Mouse (Mus musculus): ENCODE data around the gene Vps16.
A peak's percentile ranks its signal among the peaks of the same experiment; 100 is the strongest.

The Vps16 gene

GRCm38 (mm10) chr2:130408194-130408593, 15.9 kb upstream of the Vps16 start:
- Histone ChIP-seq H3K27me3 (ENCODE audit: control insufficient read depth, insufficient read depth, low read length, poor library complexity, severe bottlenecking) (no peaks in the 10 kb centered on the region), H3K36me3 (ENCODE audit: control insufficient read depth, insufficient read depth, low read length, poor library complexity, severe bottlenecking) (no peaks in the 10 kb centered on the region)
- no peak for DNase-seq (ENCODE audit: low read depth, low spot score)

DNA sequence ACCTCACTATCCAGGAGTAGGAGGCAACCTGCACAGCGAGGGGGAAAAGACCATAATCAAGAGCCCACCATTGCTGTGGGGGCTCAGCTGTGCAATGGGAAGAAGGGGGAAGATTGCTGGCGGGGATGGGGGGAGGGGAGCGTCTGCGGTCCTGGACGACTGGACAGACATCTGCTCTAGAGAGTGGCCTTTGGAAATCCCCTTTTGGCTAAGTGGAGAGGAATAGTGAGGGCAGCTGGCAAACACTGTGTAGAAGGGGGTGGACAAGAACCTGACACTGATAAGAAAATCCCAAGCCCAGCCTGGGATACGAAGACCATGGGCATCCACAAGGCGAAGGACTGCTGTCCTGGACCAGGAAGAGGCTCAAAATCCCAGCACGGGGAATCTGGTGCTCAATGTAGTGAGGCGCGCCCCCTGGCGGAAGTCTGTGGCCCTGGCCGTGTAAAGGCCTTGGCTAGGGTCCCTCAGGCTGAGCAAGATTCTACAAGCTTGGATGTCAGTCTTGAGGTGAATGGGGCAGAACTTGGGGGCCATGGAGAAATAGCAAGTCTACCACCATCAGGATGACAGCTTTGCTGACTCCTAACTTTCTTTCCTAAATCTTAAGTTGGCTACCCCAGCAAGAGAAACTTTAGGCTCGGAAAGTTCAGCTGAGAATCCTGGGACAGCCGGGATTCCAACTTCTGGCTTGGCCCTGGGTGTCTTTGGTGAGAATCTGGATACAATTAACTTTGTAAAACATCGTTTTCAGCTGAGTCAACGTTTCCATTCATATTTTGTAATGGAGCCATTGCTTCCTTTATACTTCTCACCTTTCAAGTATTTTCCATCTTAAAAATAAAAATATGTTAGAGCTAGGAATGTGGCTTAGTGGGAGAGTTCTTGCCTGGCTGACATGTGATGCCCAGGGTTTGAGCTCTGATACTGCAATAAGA, 12.3 kb upstream of the Vps16 start:
- Histone ChIP-seq H3K36me3 (ENCODE audit: control insufficient read depth, insufficient read depth, low read length, poor library complexity, severe bottlenecking) (no peaks in the 10 kb centered on the region), H3K27me3 (ENCODE audit: control insufficient read depth, insufficient read depth, low read length, poor library complexity, severe bottlenecking) (no peaks in the 10 kb centered on the region)
- peak; percentile 73 for DNase-seq (ENCODE audit: low read depth, low spot score)

GRCm38 (mm10) chr2:130412775-130413174, 11.4 kb upstream of the Vps16 start:
- Histone ChIP-seq H3K27me3 (ENCODE audit: control insufficient read depth, insufficient read depth, low read length, poor library complexity, severe bottlenecking) (no peaks in the 10 kb centered on the region), H3K36me3 (ENCODE audit: control insufficient read depth, insufficient read depth, low read length, poor library complexity, severe bottlenecking) (no peaks in the 10 kb centered on the region)
- no peak for DNase-seq (ENCODE audit: low read depth, low spot score)

DNA sequence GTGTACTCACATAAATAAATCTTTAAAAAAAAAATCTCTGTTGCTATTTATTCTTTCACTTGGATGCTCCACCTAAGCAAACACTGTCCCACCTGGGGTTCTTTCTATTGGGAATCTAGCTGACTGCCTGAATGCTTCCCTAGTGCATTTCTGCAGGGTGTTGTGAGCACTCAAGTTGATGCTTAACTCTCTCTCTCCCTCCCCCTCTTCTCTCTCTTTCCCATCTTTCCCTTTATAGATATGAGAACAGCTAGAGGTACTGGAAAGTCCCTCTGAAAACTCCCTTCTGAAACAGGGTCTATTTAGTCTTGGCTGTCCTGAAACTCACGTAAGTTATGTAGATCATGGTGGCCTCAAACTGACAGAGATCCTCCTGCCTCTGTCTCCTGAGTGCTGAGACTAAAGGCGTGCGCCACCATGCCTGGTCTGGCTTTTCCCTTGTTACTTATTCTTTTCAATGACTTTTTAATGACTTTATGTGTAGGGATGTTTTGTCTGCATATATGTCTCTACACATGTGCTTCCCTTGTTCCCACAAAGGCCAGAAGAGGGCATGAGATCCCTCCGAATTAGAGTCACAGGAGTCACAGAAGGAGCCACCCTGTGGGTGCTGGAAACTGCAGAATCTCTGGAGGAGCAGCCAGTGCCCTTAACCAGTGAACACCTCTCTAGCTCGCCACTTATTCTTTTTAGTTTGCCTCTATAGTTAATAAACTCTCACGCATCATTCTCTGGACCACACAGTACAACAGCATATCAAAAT, 9.9 kb upstream of the Vps16 start:
- Histone ChIP-seq H3K27me3 (ENCODE audit: control insufficient read depth, insufficient read depth, low read length, poor library complexity, severe bottlenecking) (no peaks in the 10 kb centered on the region), H3K36me3 (ENCODE audit: control insufficient read depth, insufficient read depth, low read length, poor library complexity, severe bottlenecking) (peaks cover 2% of the 10 kb centered on the region; the same call in 1 of the 2 replicates)
- peak; percentile 35 for DNase-seq (ENCODE audit: low read depth, low spot score)

DNA sequence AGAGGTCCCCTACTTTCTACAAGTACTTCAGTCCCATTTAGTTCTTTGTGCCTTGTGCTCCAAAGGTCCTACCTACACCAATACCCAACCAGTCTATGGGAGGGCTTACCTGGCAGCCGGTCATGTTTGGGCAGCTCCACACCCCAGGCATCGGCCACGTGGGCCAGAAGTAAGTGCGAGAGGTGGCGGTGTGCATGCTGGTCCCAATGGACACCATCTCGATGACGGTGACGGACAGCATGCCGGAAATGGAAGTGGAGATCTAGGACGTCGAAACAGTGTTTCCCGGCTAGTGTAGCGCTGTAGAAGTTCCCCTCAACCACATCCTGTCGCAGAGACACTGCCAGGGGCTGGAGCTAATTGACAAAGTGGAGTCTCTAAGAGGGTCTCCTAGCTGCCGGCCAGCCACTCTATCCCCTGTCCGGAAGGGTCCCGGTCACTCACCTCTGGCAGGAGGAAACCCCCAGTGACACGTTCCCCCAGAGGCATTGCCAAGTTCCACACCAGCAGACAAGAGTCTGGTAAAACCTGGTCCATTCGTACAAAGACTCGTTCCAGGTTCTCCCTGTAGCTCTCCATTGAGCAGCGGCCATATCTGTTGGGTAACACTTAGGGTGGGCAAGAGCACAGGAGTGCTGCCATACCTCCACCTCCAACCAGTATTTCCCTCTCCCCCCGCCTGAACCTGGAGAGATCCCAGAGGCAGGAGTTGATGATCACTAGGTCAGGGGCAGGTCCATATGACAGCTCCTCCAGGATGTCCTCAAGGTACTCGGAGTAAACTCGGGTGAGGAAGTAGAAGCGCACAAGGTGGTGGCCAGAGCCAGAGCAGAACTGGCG, 2.1 kb upstream of the Vps16 start:
- Histone ChIP-seq H3K27me3 (ENCODE audit: control insufficient read depth, insufficient read depth, low read length, poor library complexity, severe bottlenecking) (no peaks in the 10 kb centered on the region), H3K36me3 (ENCODE audit: control insufficient read depth, insufficient read depth, low read length, poor library complexity, severe bottlenecking) (peaks cover 2% of the 10 kb centered on the region; the same call in 1 of the 2 replicates)
- no peak for DNase-seq (ENCODE audit: low read depth, low spot score)

DNA sequence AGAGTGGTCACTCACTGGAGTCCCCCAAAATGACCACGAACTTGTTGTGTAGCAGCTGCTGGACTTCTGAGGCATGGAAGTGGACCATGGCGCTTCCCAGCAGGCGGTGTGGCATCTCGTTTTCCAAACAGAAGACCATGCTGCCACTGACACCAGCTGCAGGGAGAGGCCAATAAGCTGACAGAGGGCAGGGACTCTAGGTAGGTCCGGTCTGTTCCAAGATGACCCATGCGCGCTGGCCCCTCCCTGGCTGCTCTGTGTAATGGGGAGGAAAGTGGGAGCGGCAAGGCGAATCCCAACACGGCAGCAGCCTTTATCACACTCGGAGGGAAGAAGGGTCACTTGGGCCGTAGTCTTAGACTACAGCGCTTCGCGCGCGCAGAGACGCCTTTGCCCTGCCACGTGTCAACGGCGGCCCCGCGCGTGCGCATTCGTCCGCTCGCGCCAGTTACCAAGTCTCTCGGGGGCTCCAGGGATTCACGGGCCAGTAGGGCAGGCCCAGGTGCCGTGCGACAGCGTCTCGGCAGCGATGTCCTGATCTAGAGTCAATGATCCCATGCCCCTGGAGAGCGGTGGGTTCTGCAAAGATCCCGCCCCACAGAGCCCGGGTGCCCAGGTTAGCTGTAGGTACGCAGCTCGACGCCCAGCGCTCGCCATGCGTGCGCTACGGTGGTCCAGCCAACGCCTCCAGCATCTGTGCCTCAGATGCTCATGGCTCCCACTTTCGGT, 578 bp upstream of the Vps16 start:
- peak; percentile 82 for DNase-seq (ENCODE audit: low read depth, low spot score)
- Histone ChIP-seq H3K27me3 (ENCODE audit: control insufficient read depth, insufficient read depth, low read length, poor library complexity, severe bottlenecking) (no peaks in the 10 kb centered on the region), H3K36me3 (ENCODE audit: control insufficient read depth, insufficient read depth, low read length, poor library complexity, severe bottlenecking) (peaks cover 2% of the 10 kb centered on the region; the same call in 1 of the 2 replicates)

- no peaks in the 10 kb centered on the region for H3K36me3 ChIP-seq (ENCODE audit: control insufficient read depth, insufficient read depth, low read length, poor library complexity, severe bottlenecking)
- peak; percentile 27 for DNase-seq (ENCODE audit: low read depth, low spot score)
- no peaks in the 10 kb centered on the region for H3K27me3 ChIP-seq (ENCODE audit: control insufficient read depth, insufficient read depth, low read length, poor library complexity, severe bottlenecking)
Measured at GRCm38 (mm10) chr2:130425112-130425511, 973 bp downstream of the Vps16 start.

GRCm38 (mm10) chr2:130429851-130430250, 5.7 kb downstream of the Vps16 start:
- no peaks in the 10 kb centered on the region for H3K27me3 ChIP-seq (ENCODE audit: control insufficient read depth, insufficient read depth, low read length, poor library complexity, severe bottlenecking)
- H3K36me3 ChIP-seq (ENCODE audit: control insufficient read depth, insufficient read depth, low read length, poor library complexity, severe bottlenecking), result no peaks in the 10 kb centered on the region; the same call in 1 of the 2 replicates
- no peak for DNase-seq (ENCODE audit: low read depth, low spot score)

- peak; percentile 39 for DNase-seq (ENCODE audit: low read depth, low spot score)
- Histone ChIP-seq H3K27me3 (ENCODE audit: control insufficient read depth, insufficient read depth, low read length, poor library complexity, severe bottlenecking) (no peaks in the 10 kb centered on the region), H3K36me3 (ENCODE audit: control insufficient read depth, insufficient read depth, low read length, poor library complexity, severe bottlenecking) (no peaks in the 10 kb centered on the region; the same call in 1 of the 2 replicates)
Measured at GRCm38 (mm10) chr2:130430484-130430883, 6.3 kb downstream of the Vps16 start.

GRCm38 (mm10) chr2:130432157-130432556, 8.0 kb downstream of the Vps16 start:
- no peak for DNase-seq (ENCODE audit: low read depth, low spot score)
- Histone ChIP-seq H3K27me3 (ENCODE audit: control insufficient read depth, insufficient read depth, low read length, poor library complexity, severe bottlenecking) (no peaks in the 10 kb centered on the region), H3K36me3 (ENCODE audit: control insufficient read depth, insufficient read depth, low read length, poor library complexity, severe bottlenecking) (no peaks in the 10 kb centered on the region; the same call in 1 of the 2 replicates)

DNA sequence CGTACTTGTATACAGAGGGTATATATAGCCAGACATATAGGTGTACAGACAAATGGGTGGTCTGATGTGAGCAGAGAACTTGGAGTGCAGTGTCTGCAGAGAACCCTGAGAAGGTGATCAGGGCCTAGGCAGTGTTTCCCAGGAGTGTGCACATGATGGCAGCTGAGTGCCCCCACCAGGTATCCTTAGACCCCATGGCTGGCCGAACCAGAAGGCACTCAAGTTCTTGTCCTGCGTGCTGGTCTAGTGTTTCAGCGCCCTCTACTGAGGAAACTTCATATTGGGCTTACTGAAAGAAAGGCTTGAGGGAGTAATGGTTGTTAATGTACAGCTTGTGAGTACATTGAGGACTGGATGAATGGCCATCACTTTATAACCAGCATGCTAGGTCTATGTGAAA, 9.0 kb downstream of the Vps16 start:
- DNase-seq (ENCODE audit: low read depth, low spot score), result peak; percentile 80
- peaks cover 2% of the 10 kb centered on the region; the same call in 1 of the 2 replicates for H3K36me3 ChIP-seq (ENCODE audit: control insufficient read depth, insufficient read depth, low read length, poor library complexity, severe bottlenecking)

GRCm38 (mm10) chr2:130436769-130437168, 12.6 kb downstream of the Vps16 start:
- Histone ChIP-seq H3K36me3 (ENCODE audit: control insufficient read depth, insufficient read depth, low read length, poor library complexity, severe bottlenecking) (peaks cover 9% of the 10 kb centered on the region), H3K27me3 (ENCODE audit: control insufficient read depth, insufficient read depth, low read length, poor library complexity, severe bottlenecking) (no peaks in the 10 kb centered on the region)
- DNase-seq (ENCODE audit: low read depth, low spot score), result no peak

More for the DNA sequence above, 9.0 kb downstream of the Vps16 start:
- H3K27me3 ChIP-seq (ENCODE audit: control insufficient read depth, insufficient read depth, low read length, poor library complexity, severe bottlenecking), result no peaks in the 10 kb centered on the region

DNA sequence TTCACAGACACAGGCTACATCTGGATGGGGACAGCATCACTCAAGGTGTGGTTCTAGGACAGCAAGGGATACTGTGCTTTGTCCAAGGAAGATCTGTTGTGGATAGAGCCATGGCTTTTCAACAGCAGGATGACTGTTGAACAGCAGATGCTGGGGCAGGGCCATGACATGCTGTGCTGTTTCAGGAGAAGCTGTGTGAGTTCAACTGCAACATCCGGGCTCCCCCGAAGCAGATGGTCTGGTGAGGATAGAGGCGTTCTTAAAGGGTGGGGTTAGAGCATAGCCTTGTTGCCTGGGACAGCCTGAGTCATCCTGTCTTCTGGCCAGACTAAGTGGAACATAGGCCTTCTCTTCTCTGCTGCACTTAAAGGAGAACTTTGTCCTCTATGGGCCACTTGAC, 14.7 kb downstream of the Vps16 start:
- Histone ChIP-seq H3K36me3 (ENCODE audit: control insufficient read depth, insufficient read depth, low read length, poor library complexity, severe bottlenecking) (peaks cover 9% of the 10 kb centered on the region), H3K27me3 (ENCODE audit: control insufficient read depth, insufficient read depth, low read length, poor library complexity, severe bottlenecking) (no peaks in the 10 kb centered on the region)
- DNase-seq (ENCODE audit: low read depth, low spot score), result no peak
